Mouse (Mus musculus) adrenal gland, postnatal 4 days (tissue): ENCODE results near the gene Klhdc10. TPM values are rescaled to one million over a fixed set of nuclear protein-coding genes. Genes with fewer than 3 reads are reported as not detected.

Experiments used
- DNase-seq, 2 experiments: peaks; one replicate each; pipeline ENCODE4 v3.0.0; 2021 to 2022; ENCODE audit warnings: low spot score in 2 of 2, mixed read lengths in 2 of 2
- total RNA-seq, 2 experiments: library from RNA; stranded (reverse); gene quantifications; 2 replicates each; pipeline ENCODE4 v1.2.3; 2021

The Klhdc10 gene
- total RNA-seq, 2 experiments from 2014 or later = 97.5 to 98.1 TPM

- no peak for DNase-seq
Measured at GRCm38 (mm10) chr6:30400716-30401115, 952 bp upstream of the Klhdc10 start.

GRCm38 (mm10) chr6:30402091-30402491 lies 423 bp downstream of the Klhdc10 start:
- no peak for DNase-seq

GRCm38 (mm10) chr6:30403465-30403864 lies 1.8 kb downstream of the Klhdc10 start:
- peak in 1 of 2 experiments; percentile 27 for DNase-seq

GRCm38 (mm10) chr6:30404671-30405070 lies 3.0 kb downstream of the Klhdc10 start:
- DNase-seq = no peak

GRCm38 (mm10) chr6:30408276-30408675 lies 6.6 kb downstream of the Klhdc10 start:
- no peak for DNase-seq

GRCm38 (mm10) chr6:30409399-30410093 lies 7.9 kb downstream of the Klhdc10 start:
- DNase-seq = no peak

GRCm38 (mm10) chr6:30411311-30411710 lies 9.6 kb downstream of the Klhdc10 start:
- no peak for DNase-seq

GRCm38 (mm10) chr6:30416126-30416525 lies 14.5 kb downstream of the Klhdc10 start:
- no peak for DNase-seq

- DNase-seq = no peak
Measured at GRCm38 (mm10) chr6:30416801-30417200, 15.1 kb downstream of the Klhdc10 start.

- no peak for DNase-seq
Measured at GRCm38 (mm10) chr6:30432461-30433192, 31.0 kb downstream of the Klhdc10 start.

GRCm38 (mm10) chr6:30436476-30436875 lies 34.8 kb downstream of the Klhdc10 start:
- DNase-seq = no peak

- DNase-seq = no peak
Measured at GRCm38 (mm10) chr6:30437054-30437453, 35.4 kb downstream of the Klhdc10 start.

GRCm38 (mm10) chr6:30439576-30439975 lies 37.9 kb downstream of the Klhdc10 start:
- no peak for DNase-seq

GRCm38 (mm10) chr6:30456991-30457390 lies 55.3 kb downstream of the Klhdc10 start:
- no peak for DNase-seq

- DNase-seq = no peak
Measured at GRCm38 (mm10) chr6:30458626-30459025, 57.0 kb downstream of the Klhdc10 start.

GRCm38 (mm10) chr6:30459056-30459747 lies 57.5 kb downstream of the Klhdc10 start:
- DNase-seq = no peak

- peak; percentile 65 to 72 for DNase-seq
Measured at GRCm38 (mm10) chr6:30459811-30460749, 58.4 kb downstream of the Klhdc10 start.

GRCm38 (mm10) chr6:30460750-30461446 lies 59.2 kb downstream of the Klhdc10 start:
- DNase-seq = no peak

GRCm38 (mm10) chr6:30461755-30462344 lies 60.2 kb downstream of the Klhdc10 start:
- no peak for DNase-seq

GRCm38 (mm10) chr6:30462822-30463221 lies 61.2 kb downstream of the Klhdc10 start:
- no peak for DNase-seq
